Mouse (Mus musculus) left cerebral cortex, adult 2 months (tissue): ENCODE measurements around the gene Senp2. TPM values are rescaled to one million over a fixed set of nuclear protein-coding genes. Genes with fewer than 3 reads are reported as not detected.

ENCODE experiments used
- DNase-seq, 2 experiments: peaks; one replicate each; pipeline ENCODE4 v3.0.0; 2021 to 2022; ENCODE audit warnings: low spot score in 2 of 2, mixed read lengths in 1 of 2; ENCODE audit errors: extremely low spot score in 1 of 2
- H3K27ac ChIP-seq: fragments of 200-600 bp; 2 replicates; pipeline ENCODE4 v1.8.1; 2022
- H3K4me3 ChIP-seq: fragments of 200-600 bp; 2 replicates; pipeline ENCODE4 v1.8.1; 2022
- CTCF ChIP-seq: fragments of 200-600 bp; IDR thresholded peaks from 2 replicates; pipeline ENCODE4 v1.8.1; 2022; ENCODE audit warnings: antibody characterized with exemption, mild to moderate bottlenecking, moderate library complexity
- intact Hi-C: fragments of 180-260 bp; cut with DNase I; formaldehyde crosslinking; loops from one replicate; pipeline ENCODE4 v1.15.1; 2025
- total RNA-seq, 2 experiments: library from RNA; stranded (reverse); gene quantifications; 2 replicates each; pipeline ENCODE4 v1.2.3; 2021

The Senp2 gene
- total RNA-seq, 2 experiments from 2014 or later = 94.9 to 100 TPM

GRCm38 (mm10) chr16:21991774-21992173, 17.5 kb upstream of the Senp2 start:
- no peak for DNase-seq
- no peak for TF ChIP-seq CTCF
- intact Hi-C loops = no loop called here
- H3K4me3 ChIP-seq = no peak overlapping the region
- no peak overlapping the region for H3K27ac ChIP-seq

DNA sequence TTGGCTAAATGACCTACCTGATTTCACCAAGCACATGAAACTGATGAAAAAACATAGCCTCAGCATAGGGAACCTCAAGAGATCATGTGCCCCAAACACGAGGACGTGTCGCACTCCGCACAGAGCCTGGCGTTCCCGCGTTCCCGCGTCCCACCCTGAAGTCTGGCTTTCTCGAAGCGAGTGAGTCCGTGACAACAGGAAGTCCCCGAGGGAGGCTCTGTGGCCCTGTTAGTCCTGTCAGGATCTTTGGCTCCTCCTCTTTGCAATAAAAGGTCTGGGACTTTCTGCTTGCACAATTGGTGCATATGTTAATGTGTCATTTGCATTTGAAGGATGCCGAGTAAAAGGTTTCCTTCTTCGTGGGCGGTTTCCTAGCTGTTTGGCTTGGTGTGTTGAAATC, 14.0 kb upstream of the Senp2 start, which contains the start of gene Liph:
Gene Liph (minus strand): TSS at position 360 of the 400 bp plus-strand sequence.
- intact Hi-C loops = no loop called here
- peak within 1 kb of the TSS; percentile 26; the same call in 1 of the 2 replicates for H3K4me3 ChIP-seq
- no peak for TF ChIP-seq CTCF

DNA sequence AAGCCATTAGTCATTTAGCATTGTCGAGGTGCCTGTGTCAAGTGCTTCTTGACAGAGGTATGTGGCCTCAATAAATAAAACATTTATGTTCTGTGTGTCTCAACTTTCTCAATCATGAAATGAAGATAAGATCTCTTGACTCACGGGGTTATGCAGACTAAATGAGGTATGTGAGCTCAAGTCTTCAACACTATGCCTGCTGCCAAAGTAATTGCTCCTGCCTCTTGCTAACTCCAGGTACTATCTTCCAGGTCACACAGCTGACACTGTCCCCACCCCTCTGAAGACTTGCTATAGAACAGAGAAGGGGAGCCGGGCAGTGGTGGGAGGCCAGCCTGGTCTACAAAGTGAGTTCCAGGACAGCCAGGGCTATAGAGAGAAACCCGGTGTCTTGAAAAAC, 12.9 kb upstream of the Senp2 start:
- no peak for TF ChIP-seq CTCF
- intact Hi-C loops = no loop called here
- no peak overlapping the region for H3K4me3 ChIP-seq
- no peak overlapping the region for H3K27ac ChIP-seq
- no peak for DNase-seq

More for the DNA sequence above, 14.0 kb upstream of the Senp2 start, which contains the start of gene Liph:
- H3K27ac ChIP-seq = no peak within 1 kb of the TSS
- DNase-seq = no peak

- H3K4me3 ChIP-seq = no peak overlapping the region
- intact Hi-C loops = no loop called here
- H3K27ac ChIP-seq = no peak overlapping the region
- TF ChIP-seq CTCF = no peak
- no peak for DNase-seq
Observed at GRCm38 (mm10) chr16:21996881-21997641, 12.2 kb upstream of the Senp2 start.

GRCm38 (mm10) chr16:21998061-21998460, 11.2 kb upstream of the Senp2 start:
- no peak overlapping the region for H3K4me3 ChIP-seq
- no peak for TF ChIP-seq CTCF
- intact Hi-C loops = no loop called here
- no peak overlapping the region for H3K27ac ChIP-seq
- DNase-seq = peak in 1 of 2 experiments; percentile 15

DNA sequence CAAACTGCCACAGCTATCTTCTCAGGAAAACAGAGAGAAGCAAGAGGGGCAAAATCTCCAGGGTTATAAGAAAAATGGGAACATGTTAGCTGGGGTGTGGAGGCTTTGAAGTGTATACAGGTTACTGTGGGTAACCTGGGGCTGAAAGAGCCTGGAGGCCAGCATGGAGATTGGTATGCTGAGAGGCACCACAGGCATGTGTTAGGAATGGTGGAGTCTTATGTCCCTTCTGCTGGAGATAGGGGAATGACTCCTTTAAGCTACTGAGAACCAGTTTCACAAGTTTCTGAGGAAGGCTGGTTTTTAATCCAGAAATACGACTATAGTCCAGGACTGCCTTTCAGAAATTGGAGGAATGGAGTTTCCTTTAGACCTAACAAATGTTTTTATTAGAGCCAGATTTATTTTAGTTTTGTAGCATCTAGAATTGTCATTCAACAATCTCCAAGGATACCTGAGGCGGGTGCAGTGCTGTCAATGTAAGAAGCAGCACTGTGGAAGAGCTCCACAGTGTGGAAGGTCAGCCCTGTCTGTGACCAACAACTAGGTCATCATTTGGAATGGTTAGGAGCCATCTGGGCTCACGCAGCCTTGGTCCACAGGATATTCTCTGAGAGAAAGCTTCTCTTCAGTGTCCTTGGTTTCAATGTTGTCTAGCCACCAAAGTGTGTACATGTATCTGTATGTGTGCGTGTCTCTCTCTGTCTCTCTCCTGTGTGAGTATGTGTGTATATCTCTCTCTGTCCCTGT, 9.2 kb upstream of the Senp2 start:
- H3K27ac ChIP-seq = no peak overlapping the region
- TF ChIP-seq CTCF = no peak
- intact Hi-C loops = no loop called here
- no peak for DNase-seq
- H3K4me3 ChIP-seq = no peak overlapping the region

DNA sequence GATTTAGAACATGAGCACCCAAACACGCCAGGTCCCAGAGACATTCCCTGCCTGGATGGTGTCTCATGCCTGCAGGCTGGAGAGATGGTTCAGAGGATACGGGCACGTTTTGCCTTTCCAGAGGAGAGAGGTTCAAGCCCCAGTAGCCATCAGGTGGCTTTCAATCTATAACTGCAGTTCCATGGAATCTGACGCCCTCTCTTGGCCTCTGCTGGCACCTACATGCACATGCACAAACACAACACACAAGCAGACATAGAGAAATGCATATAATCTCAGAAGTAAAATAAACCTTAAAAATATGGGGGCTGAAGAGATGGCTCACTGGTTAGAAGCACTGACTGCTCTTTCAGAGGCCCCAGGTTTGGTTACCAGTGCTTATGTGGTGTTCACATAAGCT, 8.1 kb upstream of the Senp2 start:
- no peak; the same call in 1 of the 2 replicates for TF ChIP-seq CTCF
- intact Hi-C loops = no loop called here
- DNase-seq = no peak

DNA sequence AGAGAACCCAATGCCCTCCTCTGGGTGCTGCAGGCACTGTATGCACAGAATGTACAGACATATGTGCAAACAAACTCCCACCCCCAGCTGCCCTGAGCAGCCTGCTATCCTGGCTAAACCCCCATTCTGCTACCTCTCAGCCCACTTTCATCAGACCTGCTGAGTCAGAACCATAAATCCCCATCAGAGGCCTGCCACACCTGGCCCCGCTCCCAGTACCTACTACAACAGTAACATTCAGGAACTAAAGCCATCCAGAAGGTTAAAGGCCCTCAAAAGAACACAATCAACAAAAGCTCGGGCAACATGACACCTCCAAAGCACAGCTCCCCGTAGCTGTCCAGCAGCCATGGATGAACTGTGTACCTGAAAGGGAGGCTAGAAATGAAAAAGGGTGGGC, 7.7 kb upstream of the Senp2 start:
- no peak for TF ChIP-seq CTCF
- DNase-seq = no peak
- intact Hi-C loops = no loop called here
- H3K27ac ChIP-seq = no peak overlapping the region
- no peak overlapping the region for H3K4me3 ChIP-seq

More for the DNA sequence above, 8.1 kb upstream of the Senp2 start:
- Histone ChIP-seq H3K27ac (no peak overlapping the region), H3K4me3 (no peak overlapping the region)

DNA sequence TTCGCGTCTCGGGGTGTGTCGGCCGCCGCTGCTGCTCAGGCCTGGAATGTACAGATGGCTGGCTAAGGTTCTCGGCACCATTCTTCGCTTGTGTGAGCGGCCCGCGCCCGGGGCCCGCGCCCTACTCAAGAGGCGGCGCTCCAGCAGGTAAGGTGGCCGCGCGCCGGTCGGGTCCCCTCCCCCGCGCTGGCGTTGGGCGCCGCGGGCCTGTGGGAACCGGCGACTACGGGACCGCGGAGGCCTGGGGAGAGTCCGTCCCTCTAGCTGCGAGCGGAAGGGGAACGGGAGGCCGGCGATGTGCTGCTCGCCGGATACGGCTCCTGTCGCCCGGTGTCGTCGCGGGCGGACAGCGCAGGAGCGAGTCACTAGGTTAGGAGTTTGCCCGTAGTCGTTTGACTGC, 312 bp downstream of the Senp2 start:
- Histone ChIP-seq H3K4me3 (peak overlapping the region; percentile 91), H3K27ac (peak overlapping the region; percentile 78)
- no peak for DNase-seq
- intact Hi-C loops = loop anchor here (1.0 kb wide), 1 partner anchor 163 kb away; no protein-coding TSS in a partner anchor
- no peak for TF ChIP-seq CTCF

GRCm38 (mm10) chr16:22015569-22015968, 6.3 kb downstream of the Senp2 start:
- Histone ChIP-seq H3K27ac (no peak overlapping the region), H3K4me3 (no peak overlapping the region)
- no peak for TF ChIP-seq CTCF
- DNase-seq = no peak
- intact Hi-C loops = no loop called here

DNA sequence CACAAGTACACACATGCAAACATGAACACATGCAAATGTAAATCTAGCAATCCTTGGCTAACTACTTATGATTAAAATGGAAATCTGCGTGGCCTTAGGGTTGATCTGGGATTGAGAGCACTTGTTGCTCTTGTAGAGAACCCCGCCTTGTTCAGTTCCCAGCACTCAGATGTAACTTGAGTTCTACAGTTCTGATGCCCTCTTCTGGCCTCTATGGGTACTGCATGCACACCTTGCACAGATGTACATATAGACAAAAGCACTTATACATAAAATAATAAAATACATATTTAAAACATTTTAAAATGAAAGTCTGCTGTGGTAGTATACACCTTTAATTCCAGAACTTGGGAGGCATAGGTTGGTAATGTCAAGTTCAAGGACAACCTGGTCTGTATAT, 12.8 kb downstream of the Senp2 start:
- Histone ChIP-seq H3K27ac (no peak overlapping the region), H3K4me3 (no peak overlapping the region)
- no peak for DNase-seq
- intact Hi-C loops = no loop called here
- TF ChIP-seq CTCF = peak; percentile 60

GRCm38 (mm10) chr16:22027474-22027873, 18.2 kb downstream of the Senp2 start:
- no peak for DNase-seq
- TF ChIP-seq CTCF = no peak
- Histone ChIP-seq H3K27ac (no peak overlapping the region), H3K4me3 (no peak overlapping the region)
- intact Hi-C loops = no loop called here
